Mouse (Mus musculus): Measurements from ENCODE around the gene Dmpk.

DNA sequence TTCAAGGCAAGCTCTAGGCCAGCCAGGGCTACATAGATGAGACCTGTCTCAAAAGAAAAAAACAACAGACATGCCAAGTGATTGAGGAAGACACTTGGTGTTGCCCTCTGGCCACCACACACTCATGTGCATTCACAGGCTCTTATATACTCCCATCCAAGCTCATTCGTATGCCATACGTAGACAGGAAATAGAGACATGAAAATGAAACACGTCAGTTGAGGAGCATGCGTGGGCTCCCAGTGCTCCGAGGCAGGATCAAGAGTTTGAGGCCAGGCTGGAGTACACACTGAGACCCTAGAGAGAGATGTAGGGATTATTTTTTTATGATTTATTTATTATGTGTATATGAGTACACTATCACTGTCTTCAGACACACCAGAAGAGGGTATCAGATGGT lies 45.7 kb downstream of the Dmpk start:
- TF ChIP-seq POLR2AphosphoS2 (IDR thresholded peaks at IDR 0.05; ENCODE audit: low read depth, low read length) (no peak), ZMIZ1 (IDR thresholded peaks at IDR 0.05; ENCODE audit: low read depth, low read length) (no peak), CTCF (conservative IDR thresholded peaks at IDR 0.05 in 1 of 2, IDR thresholded peaks at IDR 0.05 in 1 of 2; ENCODE audit: low read depth in 2 of 2, low read length in 2 of 2) (no peak), POLR2A (IDR thresholded peaks at IDR 0.05; ENCODE audit: low read depth, low read length) (no peak), RAD21 (IDR thresholded peaks at IDR 0.05; ENCODE audit: low read depth, low read length) (no peak), USF2 (conservative IDR thresholded peaks at IDR 0.05; ENCODE audit: low read depth, low read length) (no peak), JUND (conservative IDR thresholded peaks at IDR 0.05; ENCODE audit: low read depth, low read length) (no peak), EP300 (IDR thresholded peaks at IDR 0.05; ENCODE audit: low read length) (no peak), MEF2A (IDR thresholded peaks at IDR 0.05; ENCODE audit: borderline replicate concordance, low read depth, low read length) (no peak), ZC3H11A (IDR thresholded peaks at IDR 0.05; ENCODE audit: low read depth, low read length) (no peak), E2F4 (IDR thresholded peaks at IDR 0.05; ENCODE audit: insufficient replicate concordance, low read depth, low read length) (no peak), USF1 (IDR thresholded peaks at IDR 0.05; ENCODE audit: low read depth, low read length) (no peak)

All from CH12.LX (cell line).